Mouse (Mus musculus): ENCODE results near the gene Fbxl19. TPM values are rescaled to one million over a fixed set of nuclear protein-coding genes. Genes with fewer than 3 reads are reported as not detected.
A peak's percentile ranks its signal among the peaks of the same experiment; 100 is the strongest.

The Fbxl19 gene
- polyA plus RNA-seq, 1 experiment from 2014 or later, result 5.1 TPM

GRCm38 (mm10) chr7:127759716-127760115 is 15.4 kb downstream of the Fbxl19 start:
- H3K27me3 ChIP-seq, result no peaks in the 10 kb centered on the region
- H3K4me1 ChIP-seq, result 0 out of 2 replicates have a peak, but pooled peaks cover 3% of the 10 kb centered on the region
- H3K4me3 ChIP-seq, result no peak overlapping the region
- no peaks in the 10 kb centered on the region for H3K9me3 ChIP-seq
- no peak overlapping the region for H3K9ac ChIP-seq
- H3K27ac ChIP-seq, result no peak overlapping the region
- ATAC-seq (ENCODE audit: borderline replicate concordance, extremely low read depth, low FRiP score, low TSS enrichment), result no peak
- H3K4me2 ChIP-seq, result no peak overlapping the region
- WGBS, result 46% methylated on average over 6 of the region's 6 CpGs
- H3K36me3 ChIP-seq, result peaks cover 45% of the 10 kb centered on the region

- Histone ChIP-seq H3K9ac (no peak overlapping the region), H3K9me3 (no peaks in the 10 kb centered on the region), H3K27me3 (no peaks in the 10 kb centered on the region), H3K36me3 (peaks cover 51% of the 10 kb centered on the region), H3K27ac (no peak overlapping the region), H3K4me2 (no peak overlapping the region), H3K4me3 (no peak overlapping the region), H3K4me1 (0 out of 2 replicates have a peak, but pooled peaks cover 3% of the 10 kb centered on the region)
- no peak for ATAC-seq (ENCODE audit: borderline replicate concordance, extremely low read depth, low FRiP score, low TSS enrichment)
- WGBS, result 75% methylated on average over 3 of the region's 3 CpGs
Observed at GRCm38 (mm10) chr7:127760478-127760877, 16.1 kb downstream of the Fbxl19 start.

GRCm38 (mm10) chr7:127761026-127761425 is 16.7 kb downstream of the Fbxl19 start:
- peaks cover 57% of the 10 kb centered on the region for H3K36me3 ChIP-seq
- WGBS, result 30% methylated on average over 7 of the region's 7 CpGs
- no peaks in the 10 kb centered on the region for H3K27me3 ChIP-seq
- ATAC-seq (ENCODE audit: borderline replicate concordance, extremely low read depth, low FRiP score, low TSS enrichment), result 0 out of 2 replicates have a peak, but pooled peaks have one; percentile 53
- 0 out of 2 replicates have a peak, but pooled peaks cover 3% of the 10 kb centered on the region for H3K4me1 ChIP-seq
- H3K9ac ChIP-seq, result no peak overlapping the region
- no peak overlapping the region for H3K27ac ChIP-seq
- H3K4me2 ChIP-seq, result no peak overlapping the region
- no peaks in the 10 kb centered on the region for H3K9me3 ChIP-seq
- no peak overlapping the region for H3K4me3 ChIP-seq

GRCm38 (mm10) chr7:127763642-127764041 is 19.3 kb downstream of the Fbxl19 start:
- WGBS, result 87% methylated on average over 4 of the region's 4 CpGs
- Histone ChIP-seq H3K9me3 (no peaks in the 10 kb centered on the region), H3K27ac (no peak overlapping the region), H3K4me1 (peaks cover 8% of the 10 kb centered on the region), H3K36me3 (peaks cover 57% of the 10 kb centered on the region), H3K9ac (no peak overlapping the region), H3K4me2 (no peak overlapping the region), H3K27me3 (no peaks in the 10 kb centered on the region), H3K4me3 (no peak overlapping the region)
- no peak for ATAC-seq (ENCODE audit: borderline replicate concordance, extremely low read depth, low FRiP score, low TSS enrichment)

- H3K27me3 ChIP-seq, result no peaks in the 10 kb centered on the region
- H3K9me3 ChIP-seq, result no peaks in the 10 kb centered on the region
- no peak overlapping the region for H3K4me3 ChIP-seq
- WGBS, result 89% methylated on average over 2 of the region's 2 CpGs
- no peak overlapping the region for H3K9ac ChIP-seq
- peaks cover 52% of the 10 kb centered on the region for H3K36me3 ChIP-seq
- H3K4me2 ChIP-seq, result no peak overlapping the region
- ATAC-seq (ENCODE audit: borderline replicate concordance, extremely low read depth, low FRiP score, low TSS enrichment), result no peak
- H3K4me1 ChIP-seq, result peaks cover 11% of the 10 kb centered on the region
- H3K27ac ChIP-seq, result no peak overlapping the region
Observed at GRCm38 (mm10) chr7:127765756-127766155, 21.4 kb downstream of the Fbxl19 start.

GRCm38 (mm10) chr7:127766851-127767609 is 22.7 kb downstream of the Fbxl19 start:
- Histone ChIP-seq H3K36me3 (peaks cover 52% of the 10 kb centered on the region), H3K4me1 (peaks cover 19% of the 10 kb centered on the region), H3K9ac (no peak overlapping the region), H3K4me3 (no peak overlapping the region), H3K4me2 (no peak overlapping the region), H3K27ac (no peak overlapping the region), H3K27me3 (no peaks in the 10 kb centered on the region), H3K9me3 (no peaks in the 10 kb centered on the region)
- ATAC-seq (ENCODE audit: borderline replicate concordance, extremely low read depth, low FRiP score, low TSS enrichment), result no peak
- 77% methylated on average over 17 of the region's 17 CpGs for WGBS

GRCm38 (mm10) chr7:127767671-127768345 is 23.5 kb downstream of the Fbxl19 start:
- Histone ChIP-seq H3K4me2 (no peak overlapping the region), H3K9ac (no peak overlapping the region), H3K36me3 (peaks cover 47% of the 10 kb centered on the region), H3K4me1 (peaks cover 19% of the 10 kb centered on the region), H3K27ac (peak overlapping the region; percentile 24), H3K9me3 (no peaks in the 10 kb centered on the region), H3K27me3 (no peaks in the 10 kb centered on the region), H3K4me3 (no peak overlapping the region)
- no peak for ATAC-seq (ENCODE audit: borderline replicate concordance, extremely low read depth, low FRiP score, low TSS enrichment)
- 91% methylated on average over 19 of the region's 19 CpGs for whole genome bisulfite sequencing

GRCm38 (mm10) chr7:127768346-127768996 is 24.1 kb downstream of the Fbxl19 start:
- WGBS, result 42% methylated on average over 13 of the region's 13 CpGs

GRCm38 (mm10) chr7:127768997-127769593 is 24.8 kb downstream of the Fbxl19 start:
- H3K27ac ChIP-seq, result peak overlapping the region; percentile 97
- ATAC-seq (ENCODE audit: borderline replicate concordance, extremely low read depth, low FRiP score, low TSS enrichment), result peak; percentile 89
- under 1% methylated on average over 16 of the region's 16 CpGs for WGBS
- peaks cover 19% of the 10 kb centered on the region for H3K4me1 ChIP-seq
- H3K4me2 ChIP-seq, result peak overlapping the region; percentile 92
- H3K9me3 ChIP-seq, result no peaks in the 10 kb centered on the region
- H3K4me3 ChIP-seq, result peak overlapping the region; percentile 74
- no peaks in the 10 kb centered on the region for H3K27me3 ChIP-seq
- H3K9ac ChIP-seq, result peak overlapping the region; percentile 94
- H3K36me3 ChIP-seq, result peaks cover 38% of the 10 kb centered on the region

More at GRCm38 (mm10) chr7:127768346-127768996, 24.1 kb downstream of the Fbxl19 start:
- peak; percentile 63; the same call in 1 of the 2 replicates for ATAC-seq (ENCODE audit: borderline replicate concordance, extremely low read depth, low FRiP score, low TSS enrichment)
- H3K27me3 ChIP-seq, result no peaks in the 10 kb centered on the region
- no peak overlapping the region for H3K9ac ChIP-seq
- no peaks in the 10 kb centered on the region for H3K9me3 ChIP-seq
- H3K36me3 ChIP-seq, result peaks cover 43% of the 10 kb centered on the region
- H3K4me2 ChIP-seq, result peak overlapping the region; percentile 92; the same call in 1 of the 2 replicates
- peak overlapping the region; percentile 24 for H3K27ac ChIP-seq
- peaks cover 19% of the 10 kb centered on the region for H3K4me1 ChIP-seq
- peak overlapping the region; percentile 74; the same call in 1 of the 2 replicates for H3K4me3 ChIP-seq

GRCm38 (mm10) chr7:127769651-127770038 is 25.3 kb downstream of the Fbxl19 start, which contains the start of gene Orai3:
TSS of gene Orai3 (plus strand) at chr7:127769815.
- 0% methylated on average over 24 of the region's 24 CpGs for WGBS
- peak; percentile 84 for ATAC-seq (ENCODE audit: borderline replicate concordance, extremely low read depth, low FRiP score, low TSS enrichment)
- H3K4me3 ChIP-seq, result peak within 1 kb of the TSS; percentile 74
- peaks cover 19% of the 10 kb centered on the region for H3K4me1 ChIP-seq
- peak within 1 kb of the TSS; percentile 94 for H3K9ac ChIP-seq
- H3K27ac ChIP-seq, result peak within 1 kb of the TSS; percentile 97
- peaks cover 32% of the 10 kb centered on the region for H3K36me3 ChIP-seq
- no peaks in the 10 kb centered on the region for H3K27me3 ChIP-seq
- peak within 1 kb of the TSS; percentile 92 for H3K4me2 ChIP-seq
- no peaks in the 10 kb centered on the region for H3K9me3 ChIP-seq
